Mouse (Mus musculus) heart, adult 2 months (tissue): ENCODE results near the gene Zglp1. TPM values are rescaled to one million over a fixed set of nuclear protein-coding genes. Genes with fewer than 3 reads are reported as not detected.

Experiments used
- DNase-seq, 2 experiments: peaks; one replicate each; pipeline ENCODE4 v3.0.0; 2021
- H3K27ac ChIP-seq: fragments of 200-600 bp; 2 replicates; pipeline ENCODE4 v1.8.1; 2022
- H3K27me3 ChIP-seq: fragments of 200-500 bp; 2 replicates; pipeline ENCODE4 v1.6.1; 2012; ENCODE audit warnings: mild to moderate bottlenecking, low read length, inconsistent platforms, mixed read lengths; ENCODE audit not compliant: control insufficient read depth, insufficient read depth
- H3K36me3 ChIP-seq: fragments of 200-500 bp; 2 replicates; pipeline ENCODE4 v1.6.1; 2012; ENCODE audit warnings: low read length, inconsistent platforms; ENCODE audit not compliant: control insufficient read depth, insufficient read depth
- H3K4me1 ChIP-seq: fragments of 200-500 bp; 2 replicates; pipeline ENCODE4 v1.6.1; 2011; ENCODE audit warnings: low read length; ENCODE audit not compliant: control insufficient read depth, insufficient read depth
- H3K4me3 ChIP-seq: fragments of 200-600 bp; 2 replicates; pipeline ENCODE4 v1.8.1; 2022
- H3K79me2 ChIP-seq: fragments of 200-500 bp; replicated peaks from 2 replicates; pipeline ENCODE4 v1.6.1; 2012; ENCODE audit warnings: mild to moderate bottlenecking, inconsistent platforms, low read length, moderate library complexity, mixed read lengths; ENCODE audit not compliant: control insufficient read depth, insufficient read depth
- H3K9ac ChIP-seq: fragments of 200-500 bp; 2 replicates; pipeline ENCODE4 v1.6.1; 2012; ENCODE audit warnings: low read depth, mild to moderate bottlenecking, control low read depth, inconsistent platforms, low read length, mixed read lengths
- CTCF ChIP-seq: fragments of 200-600 bp; IDR thresholded peaks from 2 replicates; pipeline ENCODE4 v1.8.1; 2022; ENCODE audit warnings: antibody characterized with exemption, mild to moderate bottlenecking, moderate library complexity
- EP300 ChIP-seq: fragments of 200-500 bp; IDR thresholded peaks from 2 replicates; pipeline ENCODE4 v1.6.1; 2011; ENCODE audit warnings: low read depth, low read length, control low read depth; ENCODE audit not compliant: insufficient read depth
- POLR2A ChIP-seq: fragments of 200-500 bp; IDR thresholded peaks from 2 replicates; pipeline ENCODE4 v1.6.1; 2011; ENCODE audit warnings: mild to moderate bottlenecking, low read depth, low read length, control low read depth; ENCODE audit not compliant: insufficient read depth
- WGBS: fragments of 180-500 bp; shearing (Covaris S2); methylation state at CpG from one replicate; pipeline ENCODE4 v1.1.7; 2018; 5-methylcytosine and 5-hydroxymethylcytosine counted together
- intact Hi-C: fragments of 180-260 bp; cut with DNase I; formaldehyde crosslinking; loops from one replicate; pipeline ENCODE4 v1.15.1; 2025
- polyA plus RNA-seq: library from polyadenylated mRNA; depleted of rRNA; stranded (reverse); fragments of >200 nt; gene quantifications from 2 replicates; pipeline ENCODE4 v1.2.3, GENCODE M21; 2012
- total RNA-seq, 2 experiments: library from RNA; stranded (reverse); gene quantifications; 2 replicates each; pipeline ENCODE4 v1.2.3; 2021

Zglp1 gene
- total and polyA plus RNA-seq, 3 experiments = not detected

DNA sequence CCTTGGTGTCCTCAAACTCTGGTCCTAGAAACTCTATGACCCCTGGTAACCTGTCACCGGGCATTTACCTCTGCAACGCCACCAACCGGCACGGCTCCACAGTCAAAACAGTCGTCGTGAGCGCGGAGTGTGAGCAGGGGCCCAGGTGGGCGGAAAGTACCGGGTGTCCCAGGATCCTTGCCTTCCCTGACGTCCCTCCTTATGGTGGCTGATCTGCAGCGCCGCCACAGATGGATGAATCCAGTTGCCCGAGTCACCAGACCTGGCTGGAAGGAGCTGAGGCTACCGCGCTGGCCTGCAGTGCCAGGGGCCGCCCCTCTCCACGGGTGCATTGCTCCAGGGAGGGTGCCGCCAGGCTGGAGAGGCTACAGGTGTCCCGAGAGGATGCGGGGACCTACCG is 30.2 kb downstream of the Zglp1 start:
- Histone ChIP-seq H3K4me3 (no peak overlapping the region), H3K27me3 (peaks cover 11% of the 10 kb centered on the region), H3K27ac (no peak overlapping the region), H3K4me1 (no peaks in the 10 kb centered on the region; the same call in 1 of the 2 replicates), H3K9ac (no peak overlapping the region), H3K36me3 (no peaks in the 10 kb centered on the region), H3K79me2 (no peaks in the 10 kb centered on the region)
- no peak for DNase-seq
- TF ChIP-seq EP300 (no peak), CTCF (no peak), POLR2A (no peak)
- intact Hi-C loops = no loop called here
- 6% methylated on average over 22 of the region's 22 CpGs for WGBS

DNA sequence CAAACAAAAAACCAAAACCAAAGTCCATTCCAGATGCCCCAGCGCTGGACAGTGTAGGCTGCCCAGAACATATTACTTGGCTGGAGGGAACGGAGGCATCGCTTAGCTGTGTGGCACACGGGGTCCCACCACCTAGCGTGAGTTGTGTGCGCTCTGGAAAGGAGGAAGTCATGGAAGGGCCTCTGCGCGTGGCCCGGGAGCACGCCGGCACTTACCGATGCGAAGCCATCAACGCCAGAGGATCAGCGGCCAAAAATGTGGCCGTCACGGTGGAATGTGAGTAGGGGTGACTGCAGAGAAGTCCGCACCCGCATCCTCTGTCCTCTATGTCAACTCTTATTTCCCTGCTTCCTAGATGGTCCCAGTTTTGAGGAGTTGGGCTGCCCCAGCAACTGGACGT is 30.7 kb downstream of the Zglp1 start:
- H3K4me1 ChIP-seq = no peaks in the 10 kb centered on the region; the same call in 1 of the 2 replicates
- H3K9ac ChIP-seq = no peak overlapping the region
- H3K27me3 ChIP-seq = peaks cover 11% of the 10 kb centered on the region
- H3K4me3 ChIP-seq = no peak overlapping the region
- 18% methylated on average over 20 of the region's 20 CpGs for WGBS
- H3K36me3 ChIP-seq = no peaks in the 10 kb centered on the region
- TF ChIP-seq EP300 = no peak
- no peak for TF ChIP-seq POLR2A
- no peak for TF ChIP-seq CTCF
- H3K27ac ChIP-seq = no peak overlapping the region
- no peak for DNase-seq
- intact Hi-C loops = no loop called here
- H3K79me2 ChIP-seq = no peaks in the 10 kb centered on the region

DNA sequence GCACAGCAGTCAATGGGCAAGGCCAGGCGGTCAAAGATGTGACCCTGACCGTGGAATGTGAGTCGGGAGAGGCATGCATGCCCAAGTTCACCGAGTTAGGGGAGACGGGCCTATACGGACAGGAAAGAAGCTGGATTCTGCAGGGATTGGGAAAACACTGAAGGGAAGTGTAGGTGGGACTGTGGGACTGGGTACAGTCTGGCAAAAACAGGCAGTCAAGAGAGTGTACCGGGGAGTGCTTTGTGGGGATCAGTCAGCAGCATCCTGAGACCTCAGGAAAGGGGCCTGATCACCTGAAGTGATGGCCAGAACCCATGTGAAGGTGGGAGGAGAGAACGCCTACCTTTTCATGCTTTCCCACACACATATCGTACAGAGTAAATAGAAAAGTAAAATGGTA is 31.3 kb downstream of the Zglp1 start:
- 49% methylated on average over 9 of the region's 9 CpGs for WGBS
- no peak for DNase-seq
- Histone ChIP-seq H3K27me3 (peaks cover 11% of the 10 kb centered on the region), H3K9ac (no peak overlapping the region), H3K27ac (no peak overlapping the region), H3K36me3 (no peaks in the 10 kb centered on the region), H3K79me2 (no peaks in the 10 kb centered on the region), H3K4me3 (no peak overlapping the region), H3K4me1 (no peaks in the 10 kb centered on the region; the same call in 1 of the 2 replicates)
- TF ChIP-seq POLR2A = no peak
- no peak for TF ChIP-seq CTCF
- no peak for TF ChIP-seq EP300
- intact Hi-C loops = no loop called here

DNA sequence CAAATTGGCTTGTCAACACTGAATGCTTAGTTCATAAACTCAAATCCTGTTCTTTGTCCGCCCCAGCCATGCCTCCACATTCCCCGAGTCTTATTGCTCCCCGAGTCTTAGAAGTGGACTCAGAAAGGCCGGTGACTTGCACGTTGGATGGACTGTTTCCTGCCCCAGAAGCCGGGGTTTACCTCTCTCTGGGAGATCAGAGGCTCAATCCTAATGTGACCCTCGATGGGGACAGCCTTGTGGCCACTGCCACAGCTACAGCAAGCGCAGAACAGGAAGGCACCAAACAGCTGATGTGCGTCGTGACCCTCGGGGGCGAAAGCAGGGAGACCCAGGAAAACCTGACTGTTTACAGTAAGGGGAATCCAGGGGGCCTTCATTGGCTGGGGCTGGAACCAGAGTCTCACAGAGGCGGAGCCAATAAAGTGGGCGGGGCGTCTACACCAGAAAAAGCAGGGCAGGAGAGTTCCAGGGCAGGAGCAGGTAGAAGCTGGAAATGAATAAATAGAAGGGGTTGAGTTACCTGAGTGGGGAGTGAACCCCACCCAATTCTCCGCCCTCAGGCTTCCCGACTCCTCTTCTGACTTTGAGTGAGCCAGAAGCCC is 32.3 kb downstream of the Zglp1 start:
- 13% methylated on average over 17 of the region's 17 CpGs for WGBS

DNA sequence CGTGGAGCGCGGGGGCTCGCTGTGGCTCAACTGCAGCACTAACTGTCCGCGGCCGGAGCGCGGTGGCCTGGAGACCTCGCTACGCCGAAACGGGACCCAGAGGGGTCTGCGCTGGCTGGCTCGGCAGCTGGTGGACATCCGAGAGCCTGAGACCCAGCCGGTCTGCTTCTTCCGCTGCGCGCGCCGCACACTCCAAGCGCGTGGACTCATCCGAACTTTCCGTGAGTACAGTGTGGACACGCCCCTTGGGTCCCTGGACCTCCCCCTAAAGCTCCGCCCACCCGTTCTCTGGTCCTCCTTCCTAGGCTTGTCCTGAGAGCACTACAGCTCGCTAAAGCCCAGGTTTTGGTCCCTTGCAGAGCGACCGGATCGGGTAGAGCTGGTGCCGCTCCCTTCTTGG is 33.8 kb downstream of the Zglp1 start:
- intact Hi-C loops = loop anchor here (5.0 kb wide), 2 partner anchors 39 to 59 kb away; partner anchors contain the start of genes Fdx1l, Gm38431, Gm49373 and Raver1

More for the DNA sequence above, 32.3 kb downstream of the Zglp1 start:
- Histone ChIP-seq H3K27ac (no peak overlapping the region), H3K4me3 (no peak overlapping the region), H3K9ac (no peak overlapping the region), H3K36me3 (no peaks in the 10 kb centered on the region), H3K79me2 (no peaks in the 10 kb centered on the region), H3K27me3 (peaks cover 11% of the 10 kb centered on the region), H3K4me1 (peaks cover 3% of the 10 kb centered on the region)
- intact Hi-C loops = loop anchor here (5.0 kb wide), 2 partner anchors 38 to 58 kb away; partner anchors contain the start of genes Fdx1l, Gm38431, Gm49373 and Raver1
- TF ChIP-seq POLR2A (no peak), EP300 (no peak), CTCF (no peak)
- no peak for DNase-seq

DNA sequence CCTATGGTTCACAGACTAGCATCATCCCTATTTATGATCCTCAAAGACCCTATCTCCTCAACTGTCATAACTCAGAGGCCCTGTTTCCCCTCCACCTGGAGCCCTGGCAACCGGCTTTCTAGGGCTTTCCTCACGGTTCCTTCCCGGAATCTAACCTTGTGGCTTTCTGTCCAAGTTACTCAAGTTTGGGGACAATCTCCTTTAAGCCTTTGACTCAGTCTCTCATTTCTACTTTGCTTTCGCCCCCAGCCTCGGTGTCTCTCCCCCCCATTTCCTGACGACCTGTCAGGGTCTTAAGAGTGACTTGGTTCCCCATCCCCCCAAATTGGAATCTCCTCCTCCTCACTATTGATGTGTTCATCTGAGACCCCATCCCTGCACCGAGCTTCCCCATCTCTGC is 34.4 kb downstream of the Zglp1 start:
- intact Hi-C loops = loop anchor here (5.0 kb wide), 2 partner anchors 40 to 60 kb away; partner anchors contain the start of genes Fdx1l, Gm38431, Gm49373 and Raver1
- WGBS = 4% methylated on average over 7 of the region's 7 CpGs
- TF ChIP-seq EP300 = no peak
- no peak for TF ChIP-seq CTCF
- TF ChIP-seq POLR2A = no peak
- peaks cover 11% of the 10 kb centered on the region for H3K27me3 ChIP-seq
- H3K9ac ChIP-seq = no peak overlapping the region
- H3K4me3 ChIP-seq = peak overlapping the region; percentile 73
- H3K36me3 ChIP-seq = no peaks in the 10 kb centered on the region
- no peaks in the 10 kb centered on the region for H3K79me2 ChIP-seq
- no peak overlapping the region for H3K27ac ChIP-seq
- no peak for DNase-seq
- peaks cover 3% of the 10 kb centered on the region for H3K4me1 ChIP-seq

More for the DNA sequence above, 33.8 kb downstream of the Zglp1 start:
- Histone ChIP-seq H3K79me2 (no peaks in the 10 kb centered on the region), H3K36me3 (no peaks in the 10 kb centered on the region), H3K4me3 (peak overlapping the region; percentile 73), H3K9ac (peak overlapping the region; percentile 28), H3K27me3 (peaks cover 11% of the 10 kb centered on the region), H3K4me1 (peaks cover 3% of the 10 kb centered on the region), H3K27ac (no peak overlapping the region)
- under 1% methylated on average over 34 of the region's 34 CpGs for WGBS
- DNase-seq = peak; percentile 88 to 89
- no peak for TF ChIP-seq POLR2A
- TF ChIP-seq CTCF = no peak
